ENCODE assay signal across 8 mouse cellular contexts in the genomic region with DNA sequence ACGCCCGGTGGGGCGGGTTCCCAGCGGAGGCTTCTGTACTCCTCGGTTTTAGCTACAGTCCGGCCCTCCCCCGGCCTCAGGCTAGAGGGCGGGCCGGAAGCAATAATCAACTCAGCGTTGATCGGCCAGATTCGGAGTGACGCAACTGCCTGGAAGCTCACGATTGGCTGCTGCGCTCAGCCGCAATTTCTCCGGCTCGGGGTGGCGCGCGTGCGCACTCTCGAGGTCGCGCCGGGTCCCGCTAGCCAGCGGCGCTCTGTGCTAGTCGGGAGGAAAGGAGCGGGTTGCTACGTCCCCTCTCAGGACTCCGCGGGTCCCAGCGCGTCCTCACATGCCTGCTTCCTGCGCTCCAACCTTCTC. TPM values are rescaled to one million over a fixed set of nuclear protein-coding genes. Genes with fewer than 3 reads are reported as not detected.
DNase-seq lines count a peak whose midpoint lies in the region; ATAC-seq lines count a peak whose summit lies in the region.

A gene (minus strand): TSS at position 113 of the 360 bp plus-strand sequence.

- peak; percentile 96 for DNase-seq in CD4-positive, CD25-positive, alpha-beta regulatory T cell, adult 2 months (ENCODE audit: low read depth, low spot score)
- DNase-seq in fat pad, adult 2 months (ENCODE audit: extremely low read depth, low read depth, low spot score), result peak; percentile 76
- DNase-seq in kidney, postnatal 10 days, result peak; percentile 97
- peak; percentile 92 to 94 for DNase-seq in natural killer cell, adult 2 months (ENCODE audit: low spot score in 2 of 2)

- H3K9me3 ChIP-seq in heart, embryonic 13.5 days, result no peaks in the 10 kb centered on the region
- H3K9me3 ChIP-seq in liver, embryonic 12.5 days (replicated peaks), result no peaks in the 10 kb centered on the region
- H3K9me3 ChIP-seq in stomach, embryonic 15.5 days, result no peaks in the 10 kb centered on the region

- H3K4me2 ChIP-seq in heart, embryonic 13.5 days, result peak within 1 kb of the TSS; percentile 79
- H3K4me2 ChIP-seq in liver, embryonic 12.5 days, result peak within 1 kb of the TSS; percentile 96
- peak within 1 kb of the TSS; percentile 79 for H3K4me2 ChIP-seq in stomach, embryonic 15.5 days

- ATAC-seq in heart, embryonic 13.5 days (ENCODE audit: extremely low read depth, insufficient number of reproducible peaks, low FRiP score, low TSS enrichment), result peak; percentile 95
- peak; percentile 98 for ATAC-seq in liver, embryonic 12.5 days
- ATAC-seq in stomach, embryonic 15.5 days (ENCODE audit: insufficient read depth, low FRiP score, low read depth), result peak; percentile 96

- H3K36me3 ChIP-seq in heart, embryonic 13.5 days, result no peaks in the 10 kb centered on the region
- no peaks in the 10 kb centered on the region for H3K36me3 ChIP-seq in liver, embryonic 12.5 days
- no peaks in the 10 kb centered on the region for H3K36me3 ChIP-seq in stomach, embryonic 15.5 days

- 0% methylated on average over 37 of the region's 37 CpGs for WGBS in heart, embryonic 13.5 days
- under 1% methylated on average over 37 of the region's 37 CpGs for WGBS in liver, embryonic 12.5 days (ENCODE audit: insufficient replicate concordance)
- WGBS in stomach, embryonic 15.5 days, result 0% methylated on average over 37 of the region's 37 CpGs

- H3K27me3 ChIP-seq in heart, embryonic 13.5 days (replicated peaks), result no peaks in the 10 kb centered on the region
- no peaks in the 10 kb centered on the region; the same call in 1 of the 2 replicates for H3K27me3 ChIP-seq in liver, embryonic 12.5 days (replicated peaks)
- H3K27me3 ChIP-seq in stomach, embryonic 15.5 days (replicated peaks), result no peaks in the 10 kb centered on the region

- H3K27ac ChIP-seq in brown adipose tissue, adult 24 weeks (replicated peaks; ENCODE audit: low read depth, low read length), result peak within 1 kb of the TSS; percentile 94
- peak within 1 kb of the TSS; percentile 80 for H3K27ac ChIP-seq in heart, embryonic 13.5 days (replicated peaks)
- peak within 1 kb of the TSS; percentile 73 for H3K27ac ChIP-seq in liver, embryonic 12.5 days
- peak within 1 kb of the TSS; percentile 72 for H3K27ac ChIP-seq in stomach, embryonic 15.5 days

- peak within 1 kb of the TSS; percentile 91 for H3K9ac ChIP-seq in heart, embryonic 13.5 days
- peak within 1 kb of the TSS; percentile 75 for H3K9ac ChIP-seq in liver, embryonic 12.5 days
- peak within 1 kb of the TSS; percentile 66 for H3K9ac ChIP-seq in stomach, embryonic 15.5 days

- peaks cover 25% of the 10 kb centered on the region for H3K4me1 ChIP-seq in brown adipose tissue, adult 24 weeks (ENCODE audit: control insufficient read depth, insufficient read depth, insufficient read length, low read length)
- peaks cover 25% of the 10 kb centered on the region for H3K4me1 ChIP-seq in heart, embryonic 13.5 days
- peaks cover 39% of the 10 kb centered on the region for H3K4me1 ChIP-seq in liver, embryonic 12.5 days
- H3K4me1 ChIP-seq in stomach, embryonic 15.5 days, result peaks cover 6% of the 10 kb centered on the region; the same call in 1 of the 2 replicates

- H3K4me3 ChIP-seq in brown adipose tissue, adult 24 weeks (ENCODE audit: insufficient read depth, low read depth, low read length), result peak within 1 kb of the TSS; percentile 73
- peak within 1 kb of the TSS; percentile 80 for H3K4me3 ChIP-seq in heart, embryonic 13.5 days
- H3K4me3 ChIP-seq in liver, embryonic 12.5 days, result peak within 1 kb of the TSS; percentile 71
- H3K4me3 ChIP-seq in stomach, embryonic 15.5 days (replicated peaks), result peak within 1 kb of the TSS; percentile 79

RNA-seq across cellular contexts. Expression of the gene that starts here (rescaled TPM):
- polyA plus RNA-seq in brown adipose tissue, adult 24 weeks (2012; ENCODE audit: insufficient read depth, insufficient read length, missing spikeins), result 25.9 and 41.4 TPM in 2 replicates
- polyA plus RNA-seq in heart, embryonic 13.5 days (2015; fragmentation: Nextera tagmentation; extraction: Ambion mirVana), result 14.7 and 15.3 TPM in 2 replicates
- polyA plus RNA-seq in liver, embryonic 12.5 days (2016; fragmentation: Nextera tagmentation; extraction: Ambion mirVana), result 4.8 TPM in 2 replicates
- polyA plus RNA-seq in stomach, embryonic 15.5 days (2015; fragmentation: Nextera tagmentation; extraction: Ambion mirVana), result 21.2 and 21.7 TPM in 2 replicates

Comparison
In these comparisons a context has a peak if more than half of its experiments do, and no peak if none do; other contexts are left out.
1. Peak in every context shown above with its lines: DNase-seq, ATAC-seq, H3K4me3 ChIP-seq and H3K27ac ChIP-seq.